Mouse (Mus musculus) CH12.LX (cell line): ENCODE measurements around the gene Cnbp. TPM values are rescaled to one million over a fixed set of nuclear protein-coding genes. Genes with fewer than 3 reads are reported as not detected.

Experiments
- DNase-seq: peaks from one replicate; pipeline ENCODE4 v3.0.0-alpha.2; 2013; ENCODE audit errors: extremely low read depth
- H3K27ac ChIP-seq: 2 replicates; pipeline ENCODE4 v1.5.1; 2012; ENCODE audit warnings: low read depth, mild to moderate bottlenecking, control low read depth, moderate library complexity; ENCODE audit not compliant: insufficient read depth
- H3K27me3 ChIP-seq: replicated peaks from 2 replicates; pipeline ENCODE3; 2012; ENCODE audit warnings: inconsistent platforms
- H3K36me3 ChIP-seq, 2 experiments: replicated peaks in 1 of 2; 2 replicates each; pipeline versions ENCODE3 to v1.6.1; 2012; ENCODE audit warnings: inconsistent platforms in 1 of 2, low read length in 1 of 2, mild to moderate bottlenecking in 1 of 2, mixed read lengths in 1 of 2, moderate library complexity in 1 of 2; ENCODE audit not compliant: control insufficient read depth in 1 of 2, insufficient read depth in 1 of 2
- H3K4me1 ChIP-seq, 2 experiments: 2 replicates each; pipeline ENCODE4 v1.6.1; 2012; ENCODE audit warnings: inconsistent platforms in 1 of 2, moderate library complexity in 1 of 2; ENCODE audit not compliant: insufficient read depth in 2 of 2, control insufficient read depth in 1 of 2
- H3K4me2 ChIP-seq: 2 replicates; pipeline ENCODE4 v1.6.1; 2012; ENCODE audit warnings: low read depth, mild to moderate bottlenecking, control low read depth; ENCODE audit not compliant: poor library complexity, insufficient read depth, severe bottlenecking
- H3K4me3 ChIP-seq, 3 experiments: fragments of 150-350 bp in 1 of 3; sonication (generic) in 1 of 3; replicated peaks in 1 of 3; 2 replicates each; pipeline versions ENCODE3 to v1.5.1; 2011 to 2012; ENCODE audit warnings: low read depth in 2 of 3, low read length in 2 of 3, mild to moderate bottlenecking in 2 of 3, moderate library complexity in 2 of 3, control low read depth in 1 of 3, improper control_type of control experiment in 1 of 3, inconsistent platforms in 1 of 3, mixed read lengths in 1 of 3; ENCODE audit not compliant: poor library complexity in 1 of 3
- H3K79me2 ChIP-seq: replicated peaks from 2 replicates; pipeline ENCODE4 v1.6.1; 2012; ENCODE audit warnings: mild to moderate bottlenecking, moderate library complexity; ENCODE audit not compliant: control insufficient read depth, poor library complexity, insufficient read depth, severe bottlenecking; ENCODE audit errors: extremely low read depth
- H3K9ac ChIP-seq: 2 replicates; pipeline ENCODE4 v1.6.1; 2012; ENCODE audit warnings: low read depth, mild to moderate bottlenecking, control low read depth, moderate library complexity; ENCODE audit not compliant: insufficient read depth
- H3K9me3 ChIP-seq: replicated peaks from 2 replicates; pipeline ENCODE3; 2012; ENCODE audit warnings: low read length, inconsistent platforms, mixed read lengths
- BHLHE40 ChIP-seq: IDR thresholded peaks from 2 replicates; pipeline ENCODE4 v1.6.1; 2011; ENCODE audit warnings: mild to moderate bottlenecking, low read depth, low read length, improper control_type of control experiment
- E2F4 ChIP-seq: IDR thresholded peaks from 2 replicates; pipeline ENCODE4 v1.6.1; 2011; ENCODE audit warnings: low read depth, low read length, improper control_type of control experiment; ENCODE audit not compliant: insufficient replicate concordance
- ELF1 ChIP-seq: IDR thresholded peaks from 2 replicates; pipeline ENCODE4 v1.6.1; 2014; ENCODE audit warnings: low read depth, mild to moderate bottlenecking, inconsistent platforms, low read length, improper control_type of control experiment
- ETS1 ChIP-seq: conservative IDR thresholded peaks from 2 replicates; pipeline ENCODE4 v1.6.1; 2012; ENCODE audit warnings: low read depth, mild to moderate bottlenecking, inconsistent platforms, low read length, improper control_type of control experiment, moderate library complexity
- GABPA ChIP-seq: IDR thresholded peaks from 2 replicates; pipeline ENCODE4 v1.6.1; 2012; ENCODE audit warnings: low read depth, low read length, improper control_type of control experiment, inconsistent platforms; ENCODE audit not compliant: insufficient replicate concordance
- HCFC1 ChIP-seq: IDR thresholded peaks from 2 replicates; pipeline ENCODE4 v1.6.1; 2012; ENCODE audit warnings: low read depth, mild to moderate bottlenecking, inconsistent platforms, low read length, improper control_type of control experiment
- JUN ChIP-seq: IDR thresholded peaks from 2 replicates; pipeline ENCODE4 v1.6.1; 2011; ENCODE audit warnings: low read depth, mild to moderate bottlenecking, low read length, improper control_type of control experiment, moderate library complexity; ENCODE audit not compliant: insufficient read depth
- JUND ChIP-seq: conservative IDR thresholded peaks from 2 replicates; pipeline ENCODE4 v1.6.1; 2011; ENCODE audit warnings: low read depth, low read length, improper control_type of control experiment
- KAT2A ChIP-seq: IDR thresholded peaks from 2 replicates; pipeline ENCODE4 v1.6.1; 2012; ENCODE audit warnings: low read length, improper control_type of control experiment, inconsistent platforms; ENCODE audit not compliant: insufficient replicate concordance
- MAZ ChIP-seq: IDR thresholded peaks from 2 replicates; pipeline ENCODE4 v1.6.1; 2012; ENCODE audit warnings: low read depth, mild to moderate bottlenecking, inconsistent platforms, low read length, improper control_type of control experiment, moderate library complexity
- MEF2A ChIP-seq: IDR thresholded peaks from 2 replicates; pipeline ENCODE4 v1.6.1; 2014; ENCODE audit warnings: low read depth, mild to moderate bottlenecking, inconsistent platforms, low read length, improper control_type of control experiment, borderline replicate concordance
- MXI1 ChIP-seq: IDR thresholded peaks from 2 replicates; pipeline ENCODE4 v1.6.1; 2011; ENCODE audit warnings: mild to moderate bottlenecking, low read depth, low read length, improper control_type of control experiment
- NRF1 ChIP-seq: IDR thresholded peaks from 2 replicates; pipeline ENCODE4 v1.6.1; 2014; ENCODE audit warnings: low read depth, mild to moderate bottlenecking, inconsistent platforms, low read length, improper control_type of control experiment, moderate library complexity
- POLR2A ChIP-seq: IDR thresholded peaks from 2 replicates; pipeline ENCODE4 v1.6.1; 2011; ENCODE audit warnings: low read depth, mild to moderate bottlenecking, improper control_type of control experiment, low read length
- RCOR1 ChIP-seq: conservative IDR thresholded peaks from 2 replicates; pipeline ENCODE4 v1.6.1; 2012; ENCODE audit warnings: low read depth, mild to moderate bottlenecking, inconsistent platforms, low read length, improper control_type of control experiment
- SIN3A ChIP-seq: IDR thresholded peaks from 2 replicates; pipeline ENCODE4 v1.6.1; 2012; ENCODE audit warnings: low read length, improper control_type of control experiment, inconsistent platforms
- SMC3 ChIP-seq: IDR thresholded peaks from 2 replicates; pipeline ENCODE4 v1.6.1; 2011; ENCODE audit warnings: low read depth, low read length, improper control_type of control experiment
- TCF12 ChIP-seq: IDR thresholded peaks from 2 replicates; pipeline ENCODE4 v1.6.1; 2014; ENCODE audit warnings: low read depth, mild to moderate bottlenecking, inconsistent platforms, low read length, improper control_type of control experiment
- ZNF384 ChIP-seq: IDR thresholded peaks from 2 replicates; pipeline ENCODE4 v1.6.1; 2012; ENCODE audit warnings: low read depth, low read length, improper control_type of control experiment, inconsistent platforms
- dilution Hi-C: fragments of 300-500 bp; cut with MboI; formaldehyde crosslinking; loops from 2 replicates; pipeline ENCODE4 v1.14.3; 2020; ENCODE audit warnings: low sequenced_read_pairs; ENCODE audit not compliant: extremely low pct_unique_long_range_greater_than_20kb, extremely low pct_ligation_motif_present
- in situ Hi-C: fragments of 300-500 bp; cut with MboI; formaldehyde crosslinking; loops from 3 replicates; pipeline ENCODE4 v1.14.3; 2019; ENCODE audit warnings: low sequenced_read_pairs, low pct_ligation_motif_present, low pct_unique_long_range_greater_than_20kb, mixed read lengths
- polyA plus RNA-seq: library from polyadenylated mRNA; unstranded; fragments of >175 nt; gene quantifications from 2 replicates; pipeline ENCODE4 v1.2.1, GENCODE M21; 2012; ENCODE audit warnings: low read depth; ENCODE audit not compliant: insufficient read length
- total RNA-seq, 2 experiments: library from RNA; depleted of rRNA; stranded (reverse); fragments of 300-350 nt in 1 of 2; fragments of >200 nt in 1 of 2; gene quantifications; 2 replicates each; pipeline ENCODE4 v1.2.3; 2012 to 2014

Cnbp gene
- total and polyA plus RNA-seq, 3 experiments = 558 to 838 (median 649) TPM

GRCm38 (mm10) chr6:87802462-87802861, 48.4 kb downstream of the Cnbp start:
- H3K36me3 ChIP-seq = peaks cover 6 to 59% of the 10 kb centered on the region in 2 experiments
- no peaks in the 10 kb centered on the region for H3K9me3 ChIP-seq
- dilution Hi-C loops (no loop called here), in situ Hi-C loops (no loop called here)
- no peaks in the 10 kb centered on the region for H3K27me3 ChIP-seq
- peaks cover 6 to 34% of the 10 kb centered on the region in 2 experiments for H3K4me1 ChIP-seq
- no peak for DNase-seq
- H3K4me2 ChIP-seq = no peak overlapping the region
- H3K9ac ChIP-seq = no peak overlapping the region
- H3K27ac ChIP-seq = no peak overlapping the region
- H3K4me3 ChIP-seq = no peak overlapping the region
- peaks cover 12% of the 10 kb centered on the region for H3K79me2 ChIP-seq
- no peak for TF ChIP-seq JUN
- no peak for TF ChIP-seq ELF1
- TF ChIP-seq ETS1 = no peak
- no peak for TF ChIP-seq SIN3A
- no peak for TF ChIP-seq KAT2A
- no peak for TF ChIP-seq ZNF384
- TF ChIP-seq E2F4 = no peak
- no peak for TF ChIP-seq GABPA
- no peak for TF ChIP-seq BHLHE40
- TF ChIP-seq MXI1 = no peak
- TF ChIP-seq HCFC1 = no peak
- TF ChIP-seq, all 38 proteins: peak for 0

GRCm38 (mm10) chr6:87799576-87799975, 51.3 kb downstream of the Cnbp start:
- H3K79me2 ChIP-seq = peaks cover under 1% of the 10 kb centered on the region; the same call in 1 of the 2 replicates
- dilution Hi-C loops (no loop called here), in situ Hi-C loops (no loop called here)
- H3K27ac ChIP-seq = no peak overlapping the region
- H3K4me2 ChIP-seq = no peak overlapping the region
- no peak overlapping the region for H3K9ac ChIP-seq
- no peak for TF ChIP-seq E2F4
- no peak for TF ChIP-seq POLR2A
- no peak for TF ChIP-seq ETS1
- no peak for TF ChIP-seq JUND
- H3K36me3 ChIP-seq = peaks cover 11 to 58% of the 10 kb centered on the region in 2 experiments
- H3K27me3 ChIP-seq = no peaks in the 10 kb centered on the region
- no peak for DNase-seq
- peaks cover 0 to 11% of the 10 kb centered on the region in 2 experiments; a peak in 2 of 4 replicates for H3K4me1 ChIP-seq
- H3K9me3 ChIP-seq = no peaks in the 10 kb centered on the region
- H3K4me3 ChIP-seq = no peak overlapping the region

- H3K27ac ChIP-seq = no peak overlapping the region
- no peaks in the 10 kb centered on the region for H3K27me3 ChIP-seq
- no peaks in the 10 kb centered on the region; the same call in 1 of the 2 replicates for H3K79me2 ChIP-seq
- in situ Hi-C loops (no loop called here), dilution Hi-C loops (no loop called here)
- H3K9ac ChIP-seq = no peak overlapping the region
- no peak overlapping the region for H3K4me2 ChIP-seq
- TF ChIP-seq SMC3 = no peak
- TF ChIP-seq MAZ = no peak
- TF ChIP-seq NRF1 = no peak
- no peak for TF ChIP-seq ELF1
- no peak for TF ChIP-seq TCF12
- TF ChIP-seq SIN3A = no peak
- no peak for TF ChIP-seq MXI1
- no peak for TF ChIP-seq MEF2A
- no peak for TF ChIP-seq JUND
- TF ChIP-seq RCOR1 = no peak
- TF ChIP-seq, all 38 proteins: peak for 0
- no peaks in the 10 kb centered on the region for H3K9me3 ChIP-seq
- peaks cover 21 to 69% of the 10 kb centered on the region in 2 experiments for H3K36me3 ChIP-seq
- no peak for DNase-seq
- H3K4me3 ChIP-seq = no peak overlapping the region
- peaks cover 0 to 10% of the 10 kb centered on the region in 2 experiments; a peak in 2 of 4 replicates for H3K4me1 ChIP-seq
Measured at GRCm38 (mm10) chr6:87797321-87797720, 53.6 kb downstream of the Cnbp start.
